Mouse (Mus musculus) forebrain, embryonic 15.5 days (tissue): Measurements from ENCODE around the gene Ncoa3. TPM values are rescaled to one million over a fixed set of nuclear protein-coding genes. Genes with fewer than 3 reads are reported as not detected.
A peak's percentile ranks its signal among the peaks of the same experiment; 100 is the strongest.

Source experiments
- ATAC-seq: fragments of 200-750 bp; cut with Nextera tagmentation; replicated peaks from 2 replicates; pipeline ENCODE4 v1.8.0; 2017; ENCODE audit warnings: mild to moderate bottlenecking, moderate TSS enrichment, moderate library complexity
- H3K27ac ChIP-seq: fragments of 300-500 bp; sonication (generic); replicated peaks from 2 replicates; pipeline ENCODE4 v1.5.1; 2015; ENCODE audit warnings: mild to moderate bottlenecking, inconsistent platforms
- H3K27me3 ChIP-seq: fragments of 300-500 bp; sonication (generic); 2 replicates; pipeline ENCODE4 v1.6.1; 2015; ENCODE audit warnings: inconsistent platforms
- H3K36me3 ChIP-seq: fragments of 300-500 bp; sonication (generic); 2 replicates; pipeline ENCODE4 v1.6.1; 2015; ENCODE audit warnings: mild to moderate bottlenecking, inconsistent platforms
- H3K4me1 ChIP-seq: fragments of 300-500 bp; sonication (generic); 2 replicates; pipeline ENCODE4 v1.6.1; 2015; ENCODE audit warnings: inconsistent platforms
- H3K4me2 ChIP-seq: fragments of 300-500 bp; sonication (generic); replicated peaks from 2 replicates; pipeline ENCODE4 v1.6.1; 2015; ENCODE audit warnings: mild to moderate bottlenecking, inconsistent platforms
- H3K4me3 ChIP-seq: fragments of 300-500 bp; sonication (generic); 2 replicates; pipeline ENCODE4 v1.5.1; 2015; ENCODE audit warnings: mild to moderate bottlenecking, inconsistent platforms
- H3K9ac ChIP-seq: fragments of 300-500 bp; sonication (generic); replicated peaks from 2 replicates; pipeline ENCODE4 v1.6.1; 2015; ENCODE audit warnings: mild to moderate bottlenecking, inconsistent platforms
- H3K9me3 ChIP-seq: fragments of 300-500 bp; sonication (generic); 2 replicates; pipeline ENCODE4 v1.6.1; 2016; ENCODE audit warnings: inconsistent platforms
- WGBS: fragments of 180-500 bp; shearing (Covaris S2); methylation state at CpG from one replicate; pipeline ENCODE4 v1.1.7; 2015; ENCODE audit warnings: mixed read lengths; 5-methylcytosine and 5-hydroxymethylcytosine counted together
- polyA plus RNA-seq: library from polyadenylated mRNA; unstranded; fragments of >200 nt; fragmentation: Nextera tagmentation; extraction: Ambion mirVana; gene quantifications from 2 replicates; pipeline ENCODE4 v1.2.1, GENCODE M21; 2015

Gene Ncoa3
- polyA plus RNA-seq, 1 experiment from 2014 or later: 9.7 TPM

DNA sequence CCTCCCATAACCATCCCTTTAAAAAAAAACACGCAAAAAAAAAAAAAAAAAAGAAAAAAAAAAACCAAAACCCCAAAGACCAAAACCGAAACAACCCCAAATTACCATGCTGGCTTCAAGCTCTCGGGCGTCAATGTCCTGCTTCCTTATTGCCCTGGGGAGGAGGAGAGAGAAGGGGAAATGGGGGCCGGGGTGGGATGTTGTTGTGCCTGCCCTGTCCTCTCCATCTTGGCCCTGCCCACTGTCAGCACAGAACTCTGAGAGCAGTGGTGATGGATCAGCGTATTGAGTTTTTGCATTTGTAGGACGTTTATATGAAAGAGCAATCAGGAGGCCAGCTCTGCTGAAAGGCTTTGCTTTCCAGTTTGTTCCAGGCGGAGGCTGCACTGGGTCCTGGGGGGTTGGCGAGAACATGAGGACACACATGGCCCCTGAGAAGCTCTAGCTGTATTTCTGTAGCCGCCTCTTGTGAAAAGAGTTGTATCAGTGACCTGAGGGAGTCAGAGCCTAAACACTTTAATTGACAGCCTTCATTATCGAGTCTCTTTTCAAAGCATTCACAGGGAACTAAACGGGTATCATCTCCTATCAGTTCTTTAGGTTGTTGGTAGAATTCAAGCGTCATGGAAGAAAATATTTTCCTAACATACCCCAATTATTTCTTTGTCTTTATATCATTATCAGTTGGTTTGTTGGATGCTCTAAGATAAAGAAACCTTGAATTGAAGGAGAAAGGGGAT lies 38.0 kb downstream of the Ncoa3 start:
- 18% methylated on average over 13 of the region's 13 CpGs for WGBS
- Histone ChIP-seq H3K4me3 (no peak overlapping the region), H3K27ac (peak overlapping the region; percentile 59), H3K36me3 (no peaks in the 10 kb centered on the region), H3K4me2 (peak overlapping the region; percentile 3; the same call in 1 of the 2 replicates), H3K27me3 (no peaks in the 10 kb centered on the region), H3K4me1 (peaks cover 34% of the 10 kb centered on the region), H3K9me3 (no peaks in the 10 kb centered on the region), H3K9ac (no peak overlapping the region)
- ATAC-seq: no peak

- Histone ChIP-seq H3K36me3 (no peaks in the 10 kb centered on the region), H3K4me1 (peaks cover 30% of the 10 kb centered on the region), H3K9me3 (no peaks in the 10 kb centered on the region), H3K9ac (peak overlapping the region; percentile 33; the same call in 1 of the 2 replicates), H3K27ac (peak overlapping the region; percentile 52; the same call in 1 of the 2 replicates), H3K4me3 (no peak overlapping the region), H3K4me2 (peak overlapping the region; percentile 3), H3K27me3 (no peaks in the 10 kb centered on the region)
- peak; percentile 51; the same call in 1 of the 2 replicates for ATAC-seq
- 29% methylated on average over 7 of the region's 7 CpGs for WGBS
Measured at GRCm38 (mm10) chr2:166031120-166031929, 38.9 kb downstream of the Ncoa3 start.

- H3K4me2 ChIP-seq: no peak overlapping the region
- H3K27ac ChIP-seq: no peak overlapping the region
- H3K27me3 ChIP-seq: no peaks in the 10 kb centered on the region
- ATAC-seq: no peak
- H3K4me1 ChIP-seq: peaks cover 30% of the 10 kb centered on the region
- no peaks in the 10 kb centered on the region for H3K36me3 ChIP-seq
- 91% methylated on average over 5 of the region's 5 CpGs for WGBS
- no peaks in the 10 kb centered on the region for H3K9me3 ChIP-seq
- H3K4me3 ChIP-seq: no peak overlapping the region
- no peak overlapping the region for H3K9ac ChIP-seq
Measured at GRCm38 (mm10) chr2:166032628-166033027, 40.2 kb downstream of the Ncoa3 start.

GRCm38 (mm10) chr2:166034967-166035490 lies 42.6 kb downstream of the Ncoa3 start:
- no peak for ATAC-seq
- Histone ChIP-seq H3K27ac (no peak overlapping the region), H3K4me2 (no peak overlapping the region), H3K36me3 (no peaks in the 10 kb centered on the region), H3K9me3 (no peaks in the 10 kb centered on the region), H3K27me3 (no peaks in the 10 kb centered on the region), H3K9ac (no peak overlapping the region), H3K4me1 (peaks cover 19% of the 10 kb centered on the region), H3K4me3 (no peak overlapping the region)
- 85% methylated on average over 3 of the region's 3 CpGs for WGBS

- no peaks in the 10 kb centered on the region for H3K27me3 ChIP-seq
- H3K36me3 ChIP-seq: no peaks in the 10 kb centered on the region
- peaks cover 13% of the 10 kb centered on the region for H3K4me1 ChIP-seq
- no peak overlapping the region for H3K4me2 ChIP-seq
- H3K27ac ChIP-seq: no peak overlapping the region
- no peaks in the 10 kb centered on the region for H3K9me3 ChIP-seq
- 52% methylated on average over 3 of the region's 3 CpGs for WGBS
- no peak overlapping the region for H3K9ac ChIP-seq
- ATAC-seq: no peak
- H3K4me3 ChIP-seq: no peak overlapping the region
Measured at GRCm38 (mm10) chr2:166035725-166036124, 43.3 kb downstream of the Ncoa3 start.

DNA sequence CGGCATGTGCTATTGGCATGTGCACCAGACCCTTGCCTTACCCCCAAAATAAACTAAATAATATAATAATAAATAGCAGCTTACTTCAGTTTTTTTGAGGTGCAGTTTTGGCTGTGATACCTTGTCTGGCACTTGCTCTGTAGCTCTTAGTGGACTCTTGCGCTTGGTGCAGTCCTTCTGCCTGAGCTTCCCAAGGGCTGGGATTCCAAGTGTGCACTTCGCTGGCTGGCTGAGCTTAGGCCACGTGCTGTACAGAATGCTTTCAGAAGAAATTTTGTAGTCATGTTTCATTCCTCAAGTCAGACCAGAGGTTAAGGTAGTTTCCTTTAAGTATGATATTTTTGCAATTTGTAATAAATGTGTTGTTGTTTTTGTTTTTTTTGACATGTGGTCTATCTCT lies 47.2 kb downstream of the Ncoa3 start:
- Histone ChIP-seq H3K9me3 (no peaks in the 10 kb centered on the region), H3K4me2 (no peak overlapping the region), H3K27me3 (no peaks in the 10 kb centered on the region), H3K9ac (no peak overlapping the region), H3K27ac (no peak overlapping the region), H3K4me1 (no peaks in the 10 kb centered on the region), H3K36me3 (no peaks in the 10 kb centered on the region), H3K4me3 (no peak overlapping the region)
- 91% methylated on average over 4 of the region's 4 CpGs for WGBS
- no peak for ATAC-seq

DNA sequence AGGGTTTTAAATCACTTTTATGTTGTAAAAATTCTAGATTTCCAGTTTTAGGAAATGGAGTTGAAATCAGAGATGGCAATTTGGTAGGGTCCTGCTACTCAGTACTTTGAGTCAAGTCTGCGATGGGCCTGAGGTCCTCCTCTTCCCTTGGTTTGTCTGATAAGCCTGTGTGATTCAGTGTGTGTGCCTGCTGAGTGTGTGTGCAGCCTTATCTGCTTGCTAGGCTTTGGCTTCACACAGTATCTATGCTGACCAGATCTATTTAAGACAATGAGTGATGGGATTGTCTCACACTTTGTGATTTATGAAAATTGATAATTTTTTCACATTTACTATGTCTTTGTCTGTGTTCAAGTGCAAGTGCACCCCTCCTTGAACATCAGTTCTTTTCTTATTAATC lies 50.1 kb downstream of the Ncoa3 start:
- H3K27ac ChIP-seq: no peak overlapping the region
- no peak overlapping the region for H3K4me2 ChIP-seq
- H3K9ac ChIP-seq: no peak overlapping the region
- H3K9me3 ChIP-seq: no peaks in the 10 kb centered on the region
- no peaks in the 10 kb centered on the region for H3K27me3 ChIP-seq
- no peak for ATAC-seq
- 81% methylated on average over 1 of the region's 1 CpGs for WGBS
- peaks cover 8% of the 10 kb centered on the region; the same call in 1 of the 2 replicates for H3K4me1 ChIP-seq
- no peak overlapping the region for H3K4me3 ChIP-seq
- H3K36me3 ChIP-seq: no peaks in the 10 kb centered on the region; the same call in 1 of the 2 replicates

DNA sequence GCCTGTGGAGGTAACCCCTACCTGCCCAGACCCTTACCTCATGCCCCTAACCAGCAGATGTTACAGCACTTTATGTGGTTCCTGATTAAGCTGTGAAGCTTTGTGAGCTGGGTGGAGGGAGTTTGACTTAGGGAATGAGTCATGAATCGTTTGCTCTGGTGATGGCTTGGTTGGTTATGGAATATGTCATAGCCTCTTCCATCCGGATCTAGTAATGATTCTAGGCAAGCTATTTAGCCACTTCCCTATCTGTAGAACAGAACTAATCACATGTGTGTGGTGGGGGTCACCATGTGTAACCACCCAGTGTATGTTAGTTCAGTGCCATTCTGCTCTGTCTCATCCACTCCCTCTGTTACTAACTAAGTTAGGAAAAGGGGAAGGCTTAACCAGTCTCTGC lies 52.6 kb downstream of the Ncoa3 start:
- Histone ChIP-seq H3K36me3 (peaks cover 8% of the 10 kb centered on the region; the same call in 1 of the 2 replicates), H3K9me3 (no peaks in the 10 kb centered on the region), H3K4me2 (no peak overlapping the region), H3K4me3 (no peak overlapping the region), H3K27ac (no peak overlapping the region), H3K4me1 (peaks cover 8% of the 10 kb centered on the region; the same call in 1 of the 2 replicates), H3K27me3 (no peaks in the 10 kb centered on the region), H3K9ac (no peak overlapping the region)
- 81% methylated on average over 2 of the region's 2 CpGs for WGBS
- ATAC-seq: no peak

GRCm38 (mm10) chr2:166045549-166046501 lies 53.4 kb downstream of the Ncoa3 start:
- no peak for ATAC-seq
- Histone ChIP-seq H3K27me3 (no peaks in the 10 kb centered on the region), H3K36me3 (peaks cover 9% of the 10 kb centered on the region; the same call in 1 of the 2 replicates), H3K4me2 (no peak overlapping the region), H3K4me1 (peaks cover 8% of the 10 kb centered on the region; the same call in 1 of the 2 replicates), H3K9me3 (no peaks in the 10 kb centered on the region), H3K9ac (no peak overlapping the region), H3K4me3 (no peak overlapping the region), H3K27ac (no peak overlapping the region)
- 56% methylated on average over 10 of the region's 10 CpGs for WGBS

GRCm38 (mm10) chr2:166047931-166048330 lies 55.5 kb downstream of the Ncoa3 start:
- H3K4me1 ChIP-seq: peaks cover 8% of the 10 kb centered on the region; the same call in 1 of the 2 replicates
- peaks cover 26% of the 10 kb centered on the region for H3K36me3 ChIP-seq
- H3K9me3 ChIP-seq: no peaks in the 10 kb centered on the region
- H3K4me2 ChIP-seq: no peak overlapping the region
- no peaks in the 10 kb centered on the region for H3K27me3 ChIP-seq
- no peak overlapping the region for H3K9ac ChIP-seq
- H3K4me3 ChIP-seq: no peak overlapping the region
- 97% methylated on average over 4 of the region's 4 CpGs for WGBS
- H3K27ac ChIP-seq: no peak overlapping the region
- no peak for ATAC-seq

- Histone ChIP-seq H3K9me3 (no peaks in the 10 kb centered on the region), H3K9ac (no peak overlapping the region), H3K4me2 (no peak overlapping the region), H3K36me3 (peaks cover 26% of the 10 kb centered on the region), H3K4me1 (peaks cover 8% of the 10 kb centered on the region; the same call in 1 of the 2 replicates), H3K27ac (no peak overlapping the region), H3K4me3 (no peak overlapping the region), H3K27me3 (no peaks in the 10 kb centered on the region)
- 84% methylated on average over 7 of the region's 7 CpGs for WGBS
- ATAC-seq: no peak
Measured at GRCm38 (mm10) chr2:166048852-166049251, 56.4 kb downstream of the Ncoa3 start.
